Mouse (Mus musculus): Measurements from ENCODE around the gene BC025920.
A peak's percentile ranks its signal among the peaks of the same experiment; 100 is the strongest.

BC025920 gene

DNA sequence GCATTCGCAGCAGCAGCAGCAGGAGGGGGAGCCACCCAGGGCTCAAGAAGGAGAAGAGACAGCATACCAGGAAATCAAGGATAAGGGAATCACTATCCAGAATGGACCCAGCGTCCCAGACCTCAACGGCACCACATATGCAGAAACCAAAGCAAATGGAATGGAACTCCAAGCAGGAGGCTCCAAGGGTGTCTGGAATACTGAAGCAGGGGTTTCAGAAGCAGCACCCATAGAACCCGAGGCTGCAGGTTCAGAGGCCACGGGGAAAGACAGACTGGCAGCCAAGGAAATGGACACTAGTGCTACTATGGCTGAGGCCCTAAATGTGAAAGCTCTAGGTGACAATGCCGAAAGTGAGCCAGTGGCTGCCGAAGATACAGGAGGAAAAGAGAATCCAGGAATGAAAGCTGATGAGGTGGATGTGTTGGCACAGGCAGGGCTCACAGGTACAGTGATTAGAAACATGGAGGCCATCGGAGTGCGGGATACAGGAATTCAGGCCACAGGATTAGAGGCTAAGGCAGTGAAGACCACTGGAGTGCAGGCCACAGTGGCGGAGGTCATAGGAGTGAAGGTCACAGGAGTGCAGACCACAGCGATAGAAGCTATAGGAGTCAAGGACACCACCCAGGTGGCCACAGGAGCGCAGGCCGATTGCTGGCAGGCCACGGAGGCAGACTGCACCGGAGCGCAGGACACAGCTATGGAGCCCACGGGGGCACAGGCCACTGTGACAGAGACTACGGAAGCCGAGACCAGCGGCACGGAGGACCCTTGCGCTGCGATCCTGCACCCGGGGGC is 36.8 kb downstream of the BC025920 start:
- no peak for DNase-seq (ENCODE audit: low read depth)

- peak; percentile 96 for DNase-seq (ENCODE audit: low read depth)
Observed at GRCm38 (mm10) chr10:81643449-81644055, 37.5 kb downstream of the BC025920 start.

- DNase-seq (ENCODE audit: low read depth), result no peak
Observed at GRCm38 (mm10) chr10:81644162-81644561, 38.1 kb downstream of the BC025920 start.

- no peak for DNase-seq (ENCODE audit: low read depth)
Observed at GRCm38 (mm10) chr10:81644716-81645115, 38.6 kb downstream of the BC025920 start.

- no peak for DNase-seq (ENCODE audit: low read depth)
Observed at GRCm38 (mm10) chr10:81645391-81645790, 39.3 kb downstream of the BC025920 start.

GRCm38 (mm10) chr10:81646015-81646555 is 40.0 kb downstream of the BC025920 start:
- no peak for DNase-seq (ENCODE audit: low read depth)

DNA sequence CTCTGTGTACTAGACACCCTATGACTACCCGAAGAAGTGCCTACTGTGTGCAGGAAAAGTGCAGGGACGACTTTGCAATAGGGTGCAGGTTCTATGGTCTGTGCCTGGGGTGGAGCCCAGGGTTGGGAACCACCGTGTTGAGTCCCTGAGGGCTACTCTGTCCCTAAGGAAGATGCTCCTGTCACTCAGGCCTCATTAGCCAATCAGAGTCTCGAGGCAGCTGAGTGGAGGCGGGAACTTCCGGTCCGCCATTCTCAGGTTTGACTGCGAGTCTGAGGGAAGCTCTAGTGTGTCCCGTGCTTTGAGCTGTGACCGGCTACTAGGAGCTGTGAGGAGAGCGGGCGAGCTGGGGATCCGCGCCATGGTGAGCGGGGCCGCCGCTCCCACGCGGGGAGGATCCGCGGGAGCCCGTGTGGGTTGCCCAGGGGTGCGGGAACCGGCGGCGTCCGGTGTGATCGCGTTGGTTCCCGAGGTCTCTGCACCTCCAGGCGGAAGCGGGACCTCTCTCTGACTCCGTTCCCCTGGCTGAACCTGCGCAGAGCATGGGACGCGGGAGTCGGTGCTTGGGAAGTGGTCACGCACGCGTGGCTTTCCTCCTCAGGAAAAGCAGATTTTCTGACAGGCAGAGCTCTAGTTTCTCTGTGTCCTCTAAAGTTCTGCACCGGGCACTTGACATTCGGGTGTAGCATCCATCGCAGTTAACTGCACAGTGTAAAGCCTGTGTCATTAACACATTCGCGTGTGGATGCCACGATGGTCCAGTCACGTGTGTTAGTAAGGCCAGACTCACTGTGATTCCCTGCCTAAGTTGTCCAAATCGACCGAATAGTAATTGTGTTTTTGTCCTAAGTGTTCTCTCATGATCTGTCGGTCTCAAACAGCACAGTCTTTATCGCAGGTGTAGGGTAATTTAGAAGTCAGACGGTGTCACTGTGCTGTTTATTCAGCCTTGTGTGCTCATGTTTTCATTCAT is 43.0 kb downstream of the BC025920 start, which contains the start of gene Gm10778:
Gm10778 (plus strand) TSS at position 257 of the 973 bp plus-strand sequence.
- DNase-seq (ENCODE audit: low read depth), result peak; percentile 96

- no peak for DNase-seq (ENCODE audit: low read depth)
Observed at GRCm38 (mm10) chr10:81655178-81655577, 49.1 kb downstream of the BC025920 start.

DNA sequence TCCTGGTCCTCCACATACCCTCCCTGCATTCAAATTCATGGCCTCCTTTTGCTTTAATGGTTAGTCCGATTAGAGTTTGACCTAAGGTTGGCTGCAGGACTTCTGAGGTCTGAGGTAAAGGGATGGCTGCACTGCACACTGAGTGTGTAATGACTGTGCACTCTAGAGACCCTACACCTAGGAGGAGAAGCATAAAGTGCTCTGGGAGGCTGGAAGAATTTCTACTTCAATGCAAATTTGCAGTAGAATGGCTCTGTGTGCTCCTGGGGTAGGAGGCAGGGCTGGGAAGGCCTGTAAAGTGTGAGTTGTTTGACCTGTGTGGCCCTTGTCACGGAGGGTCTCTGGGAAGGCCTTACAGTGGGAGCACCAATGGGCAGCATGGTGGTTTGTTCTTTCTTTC is 50.1 kb downstream of the BC025920 start:
- no peak for DNase-seq (ENCODE audit: low read depth)
